Mouse (Mus musculus): ENCODE measurements around the gene Hoxa3.

- TF ChIP-seq CTCF (IDR thresholded peaks at IDR 0.05; ENCODE audit: low read depth, low read length): no peak
- TF ChIP-seq POLR2A (IDR thresholded peaks at IDR 0.05; ENCODE audit: borderline replicate concordance, low read depth, low read length): no peak
Observed at GRCm38 (mm10) chr6:52190906-52191810, 22.0 kb downstream of the Hoxa3 start, which contains the start of gene Hoxa4.
